Mouse (Mus musculus) kidney, embryonic 16.5 days (tissue): ENCODE data around the gene Fat2. TPM values are rescaled to one million over a fixed set of nuclear protein-coding genes. Genes with fewer than 3 reads are reported as not detected.

Experiments
- ATAC-seq: fragments of 200-750 bp; cut with Nextera tagmentation; 2 replicates; pipeline ENCODE4 v1.8.0; 2017; ENCODE audit warnings: moderate TSS enrichment; ENCODE audit not compliant: low FRiP score, low TSS enrichment
- H3K27ac ChIP-seq: fragments of 300-500 bp; sonication (generic); 2 replicates; pipeline ENCODE4 v1.5.1; 2014; ENCODE audit warnings: low read length
- H3K27me3 ChIP-seq: fragments of 300-500 bp; sonication (generic); 2 replicates; pipeline ENCODE4 v1.6.1; 2014; ENCODE audit warnings: low read length, control low read depth, mixed read lengths; ENCODE audit not compliant: insufficient read depth
- H3K36me3 ChIP-seq: fragments of 300-500 bp; sonication (generic); 2 replicates; pipeline ENCODE4 v1.6.1; 2014; ENCODE audit warnings: low read length, control low read depth, mixed read lengths; ENCODE audit not compliant: insufficient read depth
- H3K4me1 ChIP-seq: fragments of 300-500 bp; sonication (generic); 2 replicates; pipeline ENCODE4 v1.6.1; 2014; ENCODE audit warnings: low read length, control low read depth, mixed read lengths; ENCODE audit not compliant: insufficient read depth
- H3K4me2 ChIP-seq: fragments of 300-500 bp; sonication (generic); replicated peaks from 2 replicates; pipeline ENCODE4 v1.6.1; 2014; ENCODE audit warnings: low read depth, low read length
- H3K4me3 ChIP-seq: fragments of 300-500 bp; sonication (generic); 2 replicates; pipeline ENCODE4 v1.5.1; 2014; ENCODE audit warnings: mild to moderate bottlenecking, low read length
- H3K9ac ChIP-seq: fragments of 300-500 bp; sonication (generic); replicated peaks from 2 replicates; pipeline ENCODE4 v1.6.1; 2014; ENCODE audit warnings: low read length
- H3K9me3 ChIP-seq: fragments of 300-500 bp; sonication (generic); 2 replicates; pipeline ENCODE4 v1.6.1; 2016; ENCODE audit warnings: low read length, control low read depth
- WGBS: fragments of 180-500 bp; shearing (Covaris S2); extraction: QIAGEN DNeasy Blood & Tissue Kit; methylation state at CpG from one replicate; pipeline ENCODE4 v1.1.7; 2014; 5-methylcytosine and 5-hydroxymethylcytosine counted together
- polyA plus RNA-seq: library from polyadenylated mRNA; unstranded; fragments of >200 nt; fragmentation: Nextera tagmentation; extraction: Ambion mirVana; gene quantifications from 2 replicates; pipeline ENCODE4 v1.2.1, GENCODE M21; 2015

The Fat2 gene
- polyA plus RNA-seq, 1 experiment from 2014 or later, result 0.11 TPM

GRCm38 (mm10) chr11:55315966-55316365 is 20.4 kb downstream of the Fat2 start:
- no peak overlapping the region for H3K4me2 ChIP-seq
- H3K4me3 ChIP-seq, result no peak overlapping the region
- no peak for ATAC-seq
- no peaks in the 10 kb centered on the region for H3K27me3 ChIP-seq
- WGBS, result 78% methylated on average over 6 of the region's 6 CpGs
- H3K27ac ChIP-seq, result no peak overlapping the region
- no peak overlapping the region for H3K9ac ChIP-seq
- no peaks in the 10 kb centered on the region for H3K36me3 ChIP-seq
- no peaks in the 10 kb centered on the region for H3K9me3 ChIP-seq
- 0 out of 2 replicates have a peak, but pooled peaks cover 5% of the 10 kb centered on the region for H3K4me1 ChIP-seq

GRCm38 (mm10) chr11:55314704-55315047 is 21.7 kb downstream of the Fat2 start:
- Histone ChIP-seq H3K9ac (no peak overlapping the region), H3K27ac (no peak overlapping the region), H3K4me2 (peak overlapping the region; percentile 21; the same call in 1 of the 2 replicates)

GRCm38 (mm10) chr11:55313768-55314703 is 22.3 kb downstream of the Fat2 start:
- ATAC-seq, result peak; percentile 60; the same call in 1 of the 2 replicates
- no peak overlapping the region; the same call in 1 of the 2 replicates for H3K9ac ChIP-seq
- H3K9me3 ChIP-seq, result no peaks in the 10 kb centered on the region
- 0 out of 2 replicates have a peak, but pooled peaks cover 5% of the 10 kb centered on the region for H3K4me1 ChIP-seq
- no peaks in the 10 kb centered on the region for H3K36me3 ChIP-seq
- WGBS, result 21% methylated on average over 29 of the region's 29 CpGs
- 0 out of 2 replicates have a peak overlapping the region, but pooled peaks have one; percentile 0 for H3K4me3 ChIP-seq
- peak overlapping the region; percentile 21; the same call in 1 of the 2 replicates for H3K4me2 ChIP-seq
- H3K27ac ChIP-seq, result no peak overlapping the region
- H3K27me3 ChIP-seq, result no peaks in the 10 kb centered on the region

More at GRCm38 (mm10) chr11:55314704-55315047, 21.7 kb downstream of the Fat2 start:
- Histone ChIP-seq H3K4me3 (no peak overlapping the region), H3K36me3 (no peaks in the 10 kb centered on the region), H3K27me3 (no peaks in the 10 kb centered on the region), H3K4me1 (0 out of 2 replicates have a peak, but pooled peaks cover 5% of the 10 kb centered on the region), H3K9me3 (no peaks in the 10 kb centered on the region)
- no peak for ATAC-seq
- WGBS, result 55% methylated on average over 2 of the region's 2 CpGs

- H3K36me3 ChIP-seq, result no peaks in the 10 kb centered on the region
- no peak overlapping the region for H3K4me2 ChIP-seq
- H3K9me3 ChIP-seq, result no peaks in the 10 kb centered on the region
- WGBS, result 41% methylated on average over 4 of the region's 4 CpGs
- no peaks in the 10 kb centered on the region; the same call in 1 of the 2 replicates for H3K4me1 ChIP-seq
- no peak overlapping the region for H3K4me3 ChIP-seq
- no peak for ATAC-seq
- no peak overlapping the region for H3K9ac ChIP-seq
- H3K27ac ChIP-seq, result no peak overlapping the region
- H3K27me3 ChIP-seq, result no peaks in the 10 kb centered on the region
Measured at GRCm38 (mm10) chr11:55302350-55302749, 34.0 kb downstream of the Fat2 start.

- Histone ChIP-seq H3K27me3 (no peaks in the 10 kb centered on the region), H3K4me3 (no peak overlapping the region), H3K36me3 (no peaks in the 10 kb centered on the region), H3K9ac (no peak overlapping the region), H3K9me3 (no peaks in the 10 kb centered on the region), H3K4me2 (no peak overlapping the region), H3K27ac (no peak overlapping the region), H3K4me1 (no peaks in the 10 kb centered on the region)
- no peak for ATAC-seq
- WGBS, result 88% methylated on average over 5 of the region's 5 CpGs
Measured at GRCm38 (mm10) chr11:55293179-55293578, 43.2 kb downstream of the Fat2 start.

GRCm38 (mm10) chr11:55291901-55292300 is 44.5 kb downstream of the Fat2 start:
- Histone ChIP-seq H3K9ac (no peak overlapping the region), H3K9me3 (no peaks in the 10 kb centered on the region), H3K4me3 (no peak overlapping the region), H3K4me1 (no peaks in the 10 kb centered on the region), H3K36me3 (no peaks in the 10 kb centered on the region), H3K27me3 (no peaks in the 10 kb centered on the region), H3K4me2 (no peak overlapping the region), H3K27ac (no peak overlapping the region)
- WGBS, result 90% methylated on average over 7 of the region's 7 CpGs
- no peak for ATAC-seq

- no peaks in the 10 kb centered on the region for H3K36me3 ChIP-seq
- H3K4me3 ChIP-seq, result no peak overlapping the region
- no peak overlapping the region for H3K27ac ChIP-seq
- no peaks in the 10 kb centered on the region for H3K4me1 ChIP-seq
- no peak for ATAC-seq
- WGBS, result 67% methylated on average over 5 of the region's 5 CpGs
- H3K4me2 ChIP-seq, result no peak overlapping the region
- no peak overlapping the region for H3K9ac ChIP-seq
- H3K9me3 ChIP-seq, result no peaks in the 10 kb centered on the region
- H3K27me3 ChIP-seq, result no peaks in the 10 kb centered on the region
Measured at GRCm38 (mm10) chr11:55289851-55290391, 46.4 kb downstream of the Fat2 start.

- Histone ChIP-seq H3K4me3 (no peak overlapping the region), H3K4me1 (no peaks in the 10 kb centered on the region), H3K9me3 (no peaks in the 10 kb centered on the region), H3K9ac (no peak overlapping the region), H3K27ac (no peak overlapping the region), H3K27me3 (no peaks in the 10 kb centered on the region), H3K36me3 (no peaks in the 10 kb centered on the region), H3K4me2 (no peak overlapping the region)
- ATAC-seq, result no peak
- WGBS, result 80% methylated on average over 6 of the region's 6 CpGs
Measured at GRCm38 (mm10) chr11:55274756-55275155, 61.6 kb downstream of the Fat2 start.

GRCm38 (mm10) chr11:55268580-55268979 is 67.8 kb downstream of the Fat2 start:
- no peaks in the 10 kb centered on the region for H3K27me3 ChIP-seq
- no peaks in the 10 kb centered on the region for H3K4me1 ChIP-seq
- no peak overlapping the region for H3K4me2 ChIP-seq
- H3K9ac ChIP-seq, result no peak overlapping the region
- H3K9me3 ChIP-seq, result no peaks in the 10 kb centered on the region
- no peak overlapping the region for H3K27ac ChIP-seq
- no peaks in the 10 kb centered on the region for H3K36me3 ChIP-seq
- ATAC-seq, result no peak
- H3K4me3 ChIP-seq, result no peak overlapping the region
- WGBS, result 82% methylated on average over 6 of the region's 6 CpGs

- no peak for ATAC-seq
- Histone ChIP-seq H3K9ac (no peak overlapping the region), H3K9me3 (no peaks in the 10 kb centered on the region), H3K4me3 (no peak overlapping the region), H3K4me1 (no peaks in the 10 kb centered on the region), H3K36me3 (no peaks in the 10 kb centered on the region), H3K4me2 (no peak overlapping the region), H3K27ac (no peak overlapping the region), H3K27me3 (no peaks in the 10 kb centered on the region)
- WGBS, result 65% methylated on average over 2 of the region's 2 CpGs
Measured at GRCm38 (mm10) chr11:55265647-55266046, 70.7 kb downstream of the Fat2 start.
